Mouse (Mus musculus): ENCODE data around the gene Ehbp1. TPM values are rescaled to one million over a fixed set of nuclear protein-coding genes. Genes with fewer than 3 reads are reported as not detected.
A peak's percentile ranks its signal among the peaks of the same experiment; 100 is the strongest.

The Ehbp1 gene
- total RNA-seq, 2 experiments from 2014 or later = 22.0 to 26.8 TPM

DNA sequence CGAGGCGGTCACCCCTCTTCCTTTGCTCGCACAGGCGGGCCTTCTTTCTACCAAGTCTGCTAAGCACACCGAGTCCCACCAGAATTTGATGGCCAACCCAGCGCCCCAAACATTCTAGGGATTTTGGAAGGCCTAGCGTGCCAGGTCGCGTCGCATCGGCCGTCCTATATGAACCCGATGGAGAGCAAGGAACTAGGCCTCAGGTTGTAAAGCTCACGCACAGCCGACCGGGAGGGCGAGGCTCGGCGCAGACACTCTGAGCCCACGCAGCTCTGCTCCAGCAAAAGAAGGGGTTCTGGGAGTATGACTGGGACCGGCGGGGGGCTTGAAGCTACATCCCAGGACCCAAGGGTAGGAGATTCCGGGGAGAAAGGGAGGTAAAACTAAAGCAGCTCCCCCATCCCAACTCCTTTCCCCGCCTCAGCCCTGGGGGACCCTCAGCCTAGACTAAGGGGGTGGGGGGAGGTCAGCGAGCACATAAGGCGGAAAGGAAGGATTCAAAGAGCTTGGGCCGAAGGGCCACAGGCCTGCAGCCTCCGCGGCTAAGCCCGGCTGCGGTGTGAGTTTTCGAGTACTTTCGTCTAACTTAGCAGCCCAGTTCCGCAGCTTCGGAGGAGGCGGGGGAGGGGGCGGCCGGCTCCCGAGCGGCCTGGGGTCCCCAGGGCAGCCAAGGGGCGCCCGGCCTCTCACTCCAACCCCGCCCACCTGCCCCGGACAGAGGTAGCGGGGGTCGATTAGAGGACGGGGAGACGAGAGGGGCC lies 341.6 kb downstream of the Ehbp1 start:
- peak; percentile 13 for DNase-seq

- peak; percentile 15 for DNase-seq
Measured at GRCm38 (mm10) chr11:21999396-22000315, 342.4 kb downstream of the Ehbp1 start.

- DNase-seq = peak; percentile 4
Measured at GRCm38 (mm10) chr11:21998141-21999047, 343.7 kb downstream of the Ehbp1 start.

DNA sequence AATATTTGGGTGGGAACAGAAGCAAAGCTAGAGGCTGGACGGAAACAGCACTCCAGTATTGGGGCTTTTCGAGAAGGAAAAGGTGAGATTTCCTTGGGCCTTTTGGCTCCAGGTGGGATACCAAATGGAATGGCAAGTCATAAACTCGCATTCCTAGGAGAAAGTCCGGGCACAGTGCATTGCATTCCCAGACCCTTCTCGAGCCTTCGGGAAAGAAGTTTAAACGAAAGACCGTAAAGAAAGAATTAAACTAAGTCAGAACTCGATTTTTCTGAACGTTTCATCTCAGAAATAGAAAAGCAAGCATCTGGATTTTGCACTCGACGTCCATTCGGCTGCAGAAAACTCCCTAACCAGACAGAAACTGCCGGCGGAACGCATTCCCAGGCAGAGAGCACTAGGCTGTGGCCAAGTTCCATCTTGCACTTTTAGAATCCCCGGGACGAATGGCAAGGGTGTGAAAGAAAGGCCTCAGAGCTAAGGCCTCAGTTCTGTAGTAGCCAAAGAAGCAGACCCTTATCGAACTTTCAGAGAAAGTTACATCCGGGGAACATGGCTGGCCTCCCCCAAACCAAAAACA lies 344.4 kb downstream of the Ehbp1 start:
- DNase-seq = peak; percentile 9

DNA sequence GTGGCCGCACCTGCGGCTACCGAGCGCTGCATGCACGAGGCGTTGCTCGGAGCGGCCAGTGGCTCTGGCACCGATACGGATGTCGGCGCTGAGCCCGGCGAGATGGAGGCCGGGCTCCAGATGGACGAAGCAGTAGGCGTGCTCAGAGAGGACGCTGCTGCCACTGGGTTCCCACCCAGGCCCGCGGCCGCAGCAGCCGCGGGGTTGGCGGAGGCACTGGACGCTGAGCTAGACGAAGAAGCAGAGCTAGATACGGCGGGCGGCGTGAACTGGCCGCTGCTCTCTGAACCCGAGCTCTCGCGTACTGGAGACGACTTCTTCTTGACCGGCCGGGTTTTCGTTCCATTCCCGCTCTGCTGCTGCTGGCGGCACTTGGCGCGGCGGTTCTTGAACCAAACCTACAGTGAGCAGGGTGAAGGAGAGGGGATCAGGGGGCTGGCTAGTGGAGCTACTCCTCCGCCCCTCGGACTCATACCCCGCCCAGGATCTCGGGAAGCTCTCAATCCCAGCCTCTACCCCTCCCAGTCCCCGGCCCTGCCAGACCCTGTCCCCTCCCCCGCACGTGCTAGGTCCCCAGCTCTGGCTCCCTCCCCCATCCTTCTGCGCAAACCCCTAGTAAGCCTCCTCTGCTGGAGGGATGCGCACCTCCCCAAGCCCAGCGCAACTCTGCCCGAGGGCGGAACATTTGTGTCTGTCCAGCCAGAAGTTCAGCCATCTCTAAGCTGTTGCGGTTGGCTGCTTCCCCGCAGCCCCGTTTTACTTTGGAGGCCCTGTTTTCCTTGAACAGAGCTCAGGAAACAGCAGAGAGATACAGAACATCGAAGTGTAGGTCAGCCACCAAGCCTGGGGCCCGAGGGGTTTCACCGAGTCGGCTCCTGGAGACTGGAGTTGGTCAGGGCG lies 345.2 kb downstream of the Ehbp1 start:
- DNase-seq = peak; percentile 46

- no peak for DNase-seq
Measured at GRCm38 (mm10) chr11:21996325-21996647, 345.8 kb downstream of the Ehbp1 start.

- peak; percentile 5 for DNase-seq
Measured at GRCm38 (mm10) chr11:21995534-21996324, 346.4 kb downstream of the Ehbp1 start.

- DNase-seq = peak; percentile 10
Measured at GRCm38 (mm10) chr11:21994377-21995370, 347.4 kb downstream of the Ehbp1 start.

DNA sequence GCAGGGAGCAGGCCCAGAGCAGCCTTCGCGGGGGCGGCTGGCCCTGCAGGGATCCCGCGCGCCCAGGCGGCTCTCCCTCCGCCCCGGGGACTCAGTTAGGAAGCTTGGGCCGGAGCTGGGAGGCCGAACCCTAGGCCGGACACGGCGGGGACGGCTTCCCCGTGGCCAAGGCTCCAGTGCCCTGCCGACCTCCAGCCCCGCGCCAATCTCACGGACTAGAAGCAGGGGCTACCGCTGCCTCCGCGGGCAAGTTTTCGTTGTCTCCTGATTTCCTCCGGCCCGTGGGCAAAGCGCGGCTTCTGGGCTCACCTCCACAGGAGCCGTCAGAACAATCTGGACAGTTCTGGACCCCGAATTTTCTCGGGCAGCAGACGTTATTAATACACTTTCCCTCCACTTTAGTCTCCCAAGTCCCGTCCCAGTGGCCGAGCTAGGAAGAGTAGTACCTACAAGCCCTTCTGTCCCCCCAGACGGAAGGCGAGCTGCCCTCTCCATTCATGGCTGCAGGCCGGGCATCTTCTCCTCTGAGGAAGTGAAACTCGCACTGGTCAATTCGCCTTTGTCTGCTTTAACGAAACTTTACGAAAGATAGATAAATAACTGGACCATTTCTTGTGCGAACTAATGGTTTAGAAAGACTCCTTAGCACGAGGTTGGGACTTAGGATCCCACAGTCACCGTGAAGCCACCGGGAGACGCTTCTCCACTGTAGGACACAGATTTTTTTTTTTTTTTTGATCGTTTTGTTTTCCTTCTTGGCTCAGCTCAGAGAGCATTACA lies 348.3 kb downstream of the Ehbp1 start:
- DNase-seq = peak; percentile 35

DNA sequence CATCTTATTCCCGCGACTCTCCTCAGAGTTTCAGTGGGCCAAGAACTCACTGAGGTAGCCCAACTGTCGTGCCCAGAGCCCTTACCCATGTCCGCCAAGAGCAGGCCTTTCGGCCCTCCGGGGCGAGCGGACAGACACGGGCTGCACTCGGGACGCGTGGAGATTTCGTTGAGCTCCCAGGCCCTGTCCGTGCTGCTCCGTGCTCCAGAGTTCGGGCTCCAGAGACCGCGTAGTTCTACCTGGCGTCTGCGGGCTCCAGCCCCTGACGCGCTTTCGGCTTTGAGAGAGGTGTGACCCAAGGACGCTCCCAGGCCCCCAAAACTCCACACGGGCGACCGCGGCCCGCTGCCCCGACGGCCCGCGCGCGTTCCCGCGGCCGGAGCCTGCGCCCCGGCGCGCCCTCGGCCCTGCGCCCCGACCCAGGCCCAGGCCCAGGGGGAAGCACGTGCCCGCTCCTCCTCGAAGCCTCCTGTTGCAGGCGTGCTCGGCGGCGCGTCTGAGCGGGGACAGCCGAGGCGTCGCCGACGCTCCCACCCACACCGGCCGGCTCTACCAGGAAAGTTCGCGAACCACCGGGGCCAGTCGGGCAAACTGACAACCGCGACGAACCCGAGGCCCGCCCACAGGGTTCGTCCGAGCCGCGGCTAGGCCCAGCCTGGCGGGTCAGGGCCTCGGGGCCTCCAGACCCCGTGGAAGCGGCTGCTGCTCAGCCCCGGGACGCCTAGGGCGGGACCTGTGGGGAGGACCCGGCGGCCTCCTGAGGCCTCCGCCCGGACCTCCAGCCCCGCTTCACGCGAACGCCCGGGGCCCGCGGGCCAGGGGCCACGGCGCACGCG lies 349.1 kb downstream of the Ehbp1 start:
- peak; percentile 13 for DNase-seq

- no peak for DNase-seq
Measured at GRCm38 (mm10) chr11:21988398-21988946, 353.6 kb downstream of the Ehbp1 start.

- no peak for DNase-seq
Measured at GRCm38 (mm10) chr11:21985118-21985517, 357.0 kb downstream of the Ehbp1 start.

- no peak for DNase-seq
Measured at GRCm38 (mm10) chr11:21974005-21974531, 368.0 kb downstream of the Ehbp1 start.

GRCm38 (mm10) chr11:21973597-21973996 lies 368.5 kb downstream of the Ehbp1 start:
- no peak for DNase-seq

- DNase-seq = no peak
Measured at GRCm38 (mm10) chr11:21968922-21969321, 373.2 kb downstream of the Ehbp1 start.
